Comparison of ENCODE assay signal across 8 mouse cellular contexts in the genomic region with DNA sequence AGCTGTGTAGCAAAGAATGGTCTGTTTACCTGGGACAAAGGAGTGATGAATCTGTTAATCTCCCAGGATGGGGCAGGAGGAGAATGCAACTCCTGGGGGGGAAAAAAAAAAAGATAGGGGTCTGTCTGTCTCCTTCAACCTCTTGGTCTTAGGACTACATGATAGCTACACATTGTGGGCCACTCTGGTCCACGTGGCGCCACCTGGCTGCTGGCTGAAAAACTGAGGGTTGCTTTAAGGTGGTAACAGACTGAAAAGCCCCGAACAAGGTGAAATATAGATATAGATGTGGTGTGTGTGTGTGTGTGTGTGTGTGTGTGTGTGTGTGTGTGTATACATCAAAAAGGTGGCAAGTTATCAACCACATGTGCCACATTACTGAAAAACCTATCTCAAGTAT.
DNase-seq lines count a peak whose midpoint lies in the region; ATAC-seq lines count a peak whose summit lies in the region.

No protein-coding gene starts in this region.

- no peak overlapping the region for H3K4me2 ChIP-seq in hindbrain, embryonic 11.5 days (replicated peaks; ENCODE audit: low read depth, low read length)
- H3K4me2 ChIP-seq in hindbrain, embryonic 12.5 days (replicated peaks), result no peak overlapping the region

- no peaks in the 10 kb centered on the region for H3K9me3 ChIP-seq in hindbrain, embryonic 11.5 days (ENCODE audit: control insufficient read depth, low read length)
- H3K9me3 ChIP-seq in hindbrain, embryonic 12.5 days (replicated peaks), result no peaks in the 10 kb centered on the region

- no peaks in the 10 kb centered on the region for H3K4me1 ChIP-seq in hindbrain, embryonic 11.5 days (replicated peaks; ENCODE audit: control insufficient read depth, insufficient read depth, low read length)
- peaks cover 6% of the 10 kb centered on the region for H3K4me1 ChIP-seq in hindbrain, embryonic 12.5 days

- H3K27ac ChIP-seq in hindbrain, embryonic 11.5 days (ENCODE audit: low read depth, low read length), result no peak overlapping the region
- no peak overlapping the region for H3K27ac ChIP-seq in hindbrain, embryonic 12.5 days

- H3K9ac ChIP-seq in hindbrain, embryonic 11.5 days (ENCODE audit: low read depth, low read length), result no peak overlapping the region
- no peak overlapping the region for H3K9ac ChIP-seq in hindbrain, embryonic 12.5 days

- peak; percentile 43 for DNase-seq in hindbrain, embryonic 11.5 days (ENCODE audit: low spot score)
- peak; percentile 8 for DNase-seq in thymus, postnatal 25 days
- no peak for DNase-seq in thymus, postnatal 0 days (ENCODE audit: low spot score)
- peak; percentile 40 for DNase-seq in brain, adult 2 months (ENCODE audit: low read depth, low spot score)
- DNase-seq in testis, postnatal 10 days (ENCODE audit: low spot score), result peak; percentile 69
- no peak for DNase-seq in right cerebral cortex, postnatal 25 days
- no peak for DNase-seq in layer of hippocampus, adult 9-10 months (ENCODE audit: low spot score)

- no peaks in the 10 kb centered on the region for H3K36me3 ChIP-seq in hindbrain, embryonic 11.5 days (ENCODE audit: control insufficient read depth, insufficient read depth, low read length)
- no peaks in the 10 kb centered on the region for H3K36me3 ChIP-seq in hindbrain, embryonic 12.5 days

- H3K27me3 ChIP-seq in hindbrain, embryonic 11.5 days (ENCODE audit: control insufficient read depth, insufficient read depth, low read length), result no peaks in the 10 kb centered on the region
- no peaks in the 10 kb centered on the region for H3K27me3 ChIP-seq in hindbrain, embryonic 12.5 days

- no peak for ATAC-seq in hindbrain, embryonic 11.5 days (ENCODE audit: low FRiP score)
- ATAC-seq in hindbrain, embryonic 12.5 days (ENCODE audit: low FRiP score), result no peak

- no peak overlapping the region for H3K4me3 ChIP-seq in hindbrain, embryonic 11.5 days (ENCODE audit: low read depth, low read length)
- no peak overlapping the region for H3K4me3 ChIP-seq in hindbrain, embryonic 12.5 days

- WGBS in hindbrain, embryonic 11.5 days, result 47% methylated on average over 3 of the region's 3 CpGs
- WGBS in hindbrain, embryonic 12.5 days, result 42% methylated on average over 3 of the region's 3 CpGs

Comparison
In these comparisons a context has a peak if more than half of its experiments do, and no peak if none do; other contexts are left out.
1. DNase-seq: peak in hindbrain, embryonic 11.5 days (single experiment), thymus, postnatal 25 days (single experiment), brain, adult 2 months (single experiment) and testis, postnatal 10 days (single experiment); none in thymus, postnatal 0 days (single experiment), right cerebral cortex, postnatal 25 days (single experiment) and layer of hippocampus, adult 9-10 months (single experiment).